Mouse (Mus musculus) heart, adult 8-10 months (tissue): Measurements from ENCODE around the gene Fmo3. TPM values are rescaled to one million over a fixed set of nuclear protein-coding genes. Genes with fewer than 3 reads are reported as not detected.

ENCODE experiments used
- DNase-seq: peaks from one replicate; pipeline ENCODE4 v3.0.0; 2022; ENCODE audit warnings: low spot score
- total RNA-seq, 4 experiments: library from RNA; stranded (reverse); gene quantifications; 2 replicates each; pipeline ENCODE4 v1.2.4; 2022

Gene Fmo3
- under 1 TPM in 3 of 4 experiments, not detected in 1; 0.16 to 0.34 (median 0.22) TPM for total RNA-seq

GRCm38 (mm10) chr1:162984428-162984827 lies at the start of gene Fmo3:
TSS of gene Fmo3 (minus strand) at chr1:162984528.
- DNase-seq, result no peak

GRCm38 (mm10) chr1:163023075-163023474 lies 38.7 kb upstream of the Fmo3 start:
- no peak for DNase-seq

- DNase-seq, result no peak
These were observed 24.9 kb upstream of the Fmo3 start for GRCm38 (mm10) chr1:163009220-163009619.

- no peak for DNase-seq
These were observed 19.2 kb upstream of the Fmo3 start for GRCm38 (mm10) chr1:163003496-163003895.

GRCm38 (mm10) chr1:163001271-163001829 lies 17.0 kb upstream of the Fmo3 start:
- no peak for DNase-seq

GRCm38 (mm10) chr1:162987546-162987945 lies 3.2 kb upstream of the Fmo3 start:
- no peak for DNase-seq

- no peak for DNase-seq
These were observed 2.4 kb upstream of the Fmo3 start for GRCm38 (mm10) chr1:162986777-162987176.

- DNase-seq, result peak; percentile 57
These were observed 1.9 kb upstream of the Fmo3 start for GRCm38 (mm10) chr1:162986121-162986748.

- DNase-seq, result no peak
These were observed 20.8 kb downstream of the Fmo3 start for GRCm38 (mm10) chr1:162963556-162963955.

GRCm38 (mm10) chr1:162957422-162957821 lies 26.9 kb downstream of the Fmo3 start:
- DNase-seq, result no peak

GRCm38 (mm10) chr1:162953079-162953478 lies 31.2 kb downstream of the Fmo3 start:
- DNase-seq, result peak; percentile 57

GRCm38 (mm10) chr1:162949763-162950162 lies 34.6 kb downstream of the Fmo3 start:
- DNase-seq, result no peak

- DNase-seq, result no peak
These were observed 36.4 kb downstream of the Fmo3 start for GRCm38 (mm10) chr1:162947934-162948333.

GRCm38 (mm10) chr1:162946837-162947558 lies 37.3 kb downstream of the Fmo3 start:
- DNase-seq, result no peak

- no peak for DNase-seq
These were observed 40.6 kb downstream of the Fmo3 start for GRCm38 (mm10) chr1:162943700-162944099.

GRCm38 (mm10) chr1:162938696-162939351 lies 45.5 kb downstream of the Fmo3 start:
- peak; percentile 35 for DNase-seq

GRCm38 (mm10) chr1:162937970-162938695 lies 46.2 kb downstream of the Fmo3 start:
- no peak for DNase-seq

GRCm38 (mm10) chr1:162937415-162937814 lies 46.9 kb downstream of the Fmo3 start, which contains the start of gene Fmo6:
TSS of gene Fmo6 (minus strand) at chr1:162937515.
- no peak for DNase-seq

GRCm38 (mm10) chr1:162934374-162935012 lies 49.8 kb downstream of the Fmo3 start:
- DNase-seq, result no peak

- DNase-seq, result no peak
These were observed 51.9 kb downstream of the Fmo3 start for GRCm38 (mm10) chr1:162932386-162932785.

GRCm38 (mm10) chr1:162931880-162932279 lies 52.4 kb downstream of the Fmo3 start:
- no peak for DNase-seq
